Mouse (Mus musculus) erythroblast, embryonic 14.5 days (primary cell): Measurements from ENCODE around the gene Mutyh.

Source experiments
- GATA1 ChIP-seq: IDR thresholded peaks from 2 replicates; pipeline ENCODE4 v1.6.1; 2012; ENCODE audit warnings: low read length, inconsistent platforms, mixed read lengths
- TAL1 ChIP-seq: IDR thresholded peaks from 3 replicates; pipeline ENCODE4 v1.6.1; 2012; ENCODE audit warnings: low read length, inconsistent platforms, mixed read lengths

- TF ChIP-seq TAL1 (no peak), GATA1 (no peak)
Measured at GRCm38 (mm10) chr4:116811012-116811411, 3.5 kb downstream of the Mutyh start.
